Mouse (Mus musculus): Measurements from ENCODE around the gene Trappc6a. TPM values are rescaled to one million over a fixed set of nuclear protein-coding genes. Genes with fewer than 3 reads are reported as not detected.

Gene Trappc6a
- total RNA-seq, 4 experiments from 2014 or later = 7.6 to 10.2 (median 8.8) TPM

- DNase-seq (ENCODE audit: low spot score in 2 of 2) = no peak
These were observed 15.0 kb downstream of the Trappc6a start for GRCm38 (mm10) chr7:19523017-19523756.

GRCm38 (mm10) chr7:19523757-19524419, 15.7 kb downstream of the Trappc6a start:
- DNase-seq (ENCODE audit: low spot score in 2 of 2) = peak; percentile 33 to 38

GRCm38 (mm10) chr7:19524420-19525104, 16.4 kb downstream of the Trappc6a start:
- no peak for DNase-seq (ENCODE audit: low spot score in 2 of 2)

- no peak for DNase-seq (ENCODE audit: low spot score in 2 of 2)
These were observed 16.9 kb downstream of the Trappc6a start for GRCm38 (mm10) chr7:19525105-19525481.

- no peak for DNase-seq (ENCODE audit: low spot score in 2 of 2)
These were observed 22.9 kb downstream of the Trappc6a start for GRCm38 (mm10) chr7:19531077-19531476.

GRCm38 (mm10) chr7:19532240-19532639, 24.0 kb downstream of the Trappc6a start:
- no peak for DNase-seq (ENCODE audit: low spot score in 2 of 2)

- DNase-seq (ENCODE audit: low spot score in 2 of 2) = no peak
These were observed 26.5 kb downstream of the Trappc6a start for GRCm38 (mm10) chr7:19534676-19535075.

- DNase-seq (ENCODE audit: low spot score in 2 of 2) = no peak
These were observed 32.8 kb downstream of the Trappc6a start for GRCm38 (mm10) chr7:19540771-19541566.

GRCm38 (mm10) chr7:19541681-19542154, 33.5 kb downstream of the Trappc6a start:
- no peak for DNase-seq (ENCODE audit: low spot score in 2 of 2)

GRCm38 (mm10) chr7:19542155-19542691, 34.0 kb downstream of the Trappc6a start:
- no peak for DNase-seq (ENCODE audit: low spot score in 2 of 2)

- DNase-seq (ENCODE audit: low spot score in 2 of 2) = no peak
These were observed 35.4 kb downstream of the Trappc6a start for GRCm38 (mm10) chr7:19543584-19543983.

- DNase-seq (ENCODE audit: low spot score in 2 of 2) = no peak
These were observed 37.8 kb downstream of the Trappc6a start for GRCm38 (mm10) chr7:19546007-19546406.

- no peak for DNase-seq (ENCODE audit: low spot score in 2 of 2)
These were observed 39.3 kb downstream of the Trappc6a start for GRCm38 (mm10) chr7:19547344-19547969.

GRCm38 (mm10) chr7:19549394-19549793, 41.2 kb downstream of the Trappc6a start:
- no peak for DNase-seq (ENCODE audit: low spot score in 2 of 2)

GRCm38 (mm10) chr7:19551634-19552033, 43.4 kb downstream of the Trappc6a start:
- no peak for DNase-seq (ENCODE audit: low spot score in 2 of 2)

GRCm38 (mm10) chr7:19552443-19552842, 44.2 kb downstream of the Trappc6a start:
- DNase-seq (ENCODE audit: low spot score in 2 of 2) = no peak

- no peak for DNase-seq (ENCODE audit: low spot score in 2 of 2)
These were observed 46.0 kb downstream of the Trappc6a start for GRCm38 (mm10) chr7:19554168-19554567.

GRCm38 (mm10) chr7:19557086-19557485, 48.9 kb downstream of the Trappc6a start:
- DNase-seq (ENCODE audit: low spot score in 2 of 2) = peak; percentile 5 to 40

GRCm38 (mm10) chr7:19557982-19558900, 50.0 kb downstream of the Trappc6a start:
- DNase-seq (ENCODE audit: low spot score in 2 of 2) = peak in 1 of 2 experiments; percentile 5
